Mouse (Mus musculus) testis, adult 2 months (tissue): ENCODE measurements around the gene Dnajc7.

Experiments
- CTCF ChIP-seq: fragments of 200-500 bp; IDR thresholded peaks from 2 replicates; pipeline ENCODE4 v1.5.1; 2012; ENCODE audit warnings: low read depth, mild to moderate bottlenecking, inconsistent platforms, low read length, moderate library complexity; ENCODE audit not compliant: control insufficient read depth, insufficient read depth, insufficient replicate concordance
- POLR2A ChIP-seq: fragments of 200-500 bp; IDR thresholded peaks from 2 replicates; pipeline ENCODE4 v1.6.1; 2012; ENCODE audit warnings: low read depth, mild to moderate bottlenecking, inconsistent platforms, low read length, moderate library complexity; ENCODE audit not compliant: control insufficient read depth

- TF ChIP-seq CTCF, result no peak
- no peak for TF ChIP-seq POLR2A
Measured at GRCm38 (mm10) chr11:100568692-100569091, 51.3 kb downstream of the Dnajc7 start.
